Mouse (Mus musculus) G1E (cell line): ENCODE data around the gene Arl14.

Experiments used
- CTCF ChIP-seq: IDR thresholded peaks from 2 replicates; pipeline ENCODE4 v1.5.1; 2012; ENCODE audit warnings: low read depth, low read length, inconsistent platforms, mixed read lengths
- TAL1 ChIP-seq: conservative IDR thresholded peaks from 2 replicates; pipeline ENCODE4 v1.6.1; 2012; ENCODE audit warnings: low read depth, low read length, inconsistent platforms, mixed read lengths

DNA sequence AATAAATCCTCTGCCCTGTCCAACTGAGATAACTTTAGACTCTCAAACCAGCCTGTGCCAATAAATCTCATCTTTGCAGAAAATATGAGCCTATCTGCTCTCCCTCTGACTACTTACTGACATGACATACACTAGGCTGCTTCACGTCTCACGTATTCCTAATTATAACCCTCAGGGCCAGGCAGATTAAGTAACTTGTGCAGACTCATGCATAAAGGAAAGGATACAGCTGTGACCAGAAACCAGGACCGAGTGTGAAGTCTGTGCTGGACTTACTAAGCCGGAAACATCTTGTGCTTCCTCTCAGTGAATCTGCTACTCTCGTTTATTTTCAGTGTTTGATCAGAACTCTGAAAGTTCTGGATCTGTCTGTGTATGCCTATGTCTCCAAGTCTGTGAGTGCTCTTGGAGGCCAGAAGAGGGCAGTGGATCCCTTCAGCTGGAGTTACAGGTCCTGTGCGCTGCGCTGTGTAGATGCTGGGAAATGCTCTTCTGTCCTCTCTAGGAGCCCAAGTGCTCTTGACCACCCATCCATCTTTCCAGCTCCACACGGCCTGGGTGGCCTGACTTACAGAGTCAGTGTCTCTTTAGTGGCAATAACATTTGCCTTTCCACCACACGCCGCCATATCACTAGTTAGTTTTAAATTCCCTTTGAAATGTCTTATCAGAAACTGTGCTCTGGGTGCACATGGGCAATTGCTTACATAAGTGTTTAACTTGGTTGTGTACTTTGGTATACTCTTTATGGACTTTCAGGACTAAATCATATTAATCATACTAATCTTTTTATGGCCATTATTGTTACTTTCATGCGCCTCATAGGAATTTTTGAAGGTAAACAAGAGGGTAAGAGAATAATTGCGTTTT, 13.5 kb upstream of the Arl14 start:
- no peak for TF ChIP-seq CTCF
- no peak for TF ChIP-seq TAL1
